Mouse (Mus musculus) Patski (cell line): ENCODE data around the gene Rpl9-ps6. TPM values are rescaled to one million over a fixed set of nuclear protein-coding genes. Genes with fewer than 3 reads are reported as not detected.
"Not testable (repeated sequence)": the region's sequence is repeated elsewhere in the genome, so short reads cannot be mapped to it uniquely, and the experiment has no call there.

Source experiments
- ATAC-seq: fragments of 100-300 bp; one replicate; pipeline ENCODE4 v1.8.0; 2021
- CTCF ChIA-PET: fragments of 350-600 bp; sonication (Branson Sonifier 250); formaldehyde crosslinking; loops from one replicate; lab custom pipeline; 2022; ENCODE audit warnings: inconsistent platforms; lab: Charles Lee
- POLR2A ChIA-PET: fragments of 350-600 bp; sonication (Branson Sonifier 250); formaldehyde crosslinking; loops from one replicate; lab custom pipeline; 2022; ENCODE audit warnings: antibody characterized with exemption, inconsistent platforms; lab: Charles Lee
- DNase-seq: peaks from one replicate; pipeline ENCODE4 v3.0.0-alpha.2; 2011; ENCODE audit warnings: low read depth, low spot score
- H3K27me3 ChIP-seq: fragments of 371-371 bp; one replicate; pipeline ENCODE4 v1.5.1; 2021
- CTCF ChIP-seq: fragments of 100-300 bp; IDR thresholded peaks from one replicate; pipeline ENCODE4 v1.5.1; 2021
- in situ Hi-C: fragments of 300-500 bp; cut with MboI; formaldehyde crosslinking; loops from 3 replicates; pipeline ENCODE4 v1.11.1; 2018; ENCODE audit warnings: low pct_unique_long_range_greater_than_20kb, mixed read lengths
- polyA plus RNA-seq: library from polyadenylated mRNA; unstranded; gene quantifications from one replicate; pipeline ENCODE4 v1.2.3, GENCODE M21; 2021

Rpl9-ps6 gene
- polyA plus RNA-seq, 1 experiment from 2014 or later, result 38.9 TPM

DNA sequence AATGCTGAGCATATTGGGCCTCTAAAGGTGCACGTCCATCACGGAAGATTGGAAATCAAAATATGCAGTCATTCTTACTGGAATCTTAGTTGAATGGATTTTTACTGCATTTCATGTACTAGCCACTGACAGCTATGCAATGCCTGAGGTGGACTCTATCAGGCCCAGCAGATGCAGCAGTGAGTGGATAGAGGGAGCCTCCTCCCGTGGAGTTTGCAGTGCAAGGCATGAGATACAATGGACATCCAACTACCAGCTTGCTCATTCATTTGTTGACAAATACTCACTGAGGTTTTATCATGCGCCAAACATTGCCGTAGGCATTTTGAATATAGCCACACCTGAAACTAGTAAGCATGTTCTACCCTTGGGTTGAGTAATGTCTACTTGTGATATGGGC, 947 bp upstream of the Rpl9-ps6 start:
- no peak for TF ChIP-seq CTCF
- ChIA-PET POLR2A (no interaction called here), CTCF (interaction anchor here (0.6 to 1.2 kb wide), 2 partner anchors 12 to 15 kb away, joined by 3 to 4 read pairs; no protein-coding TSS in a partner anchor)
- no peak for ATAC-seq
- peaks cover 17% of the 10 kb centered on the region for H3K27me3 ChIP-seq
- DNase-seq, result no peak
- in situ Hi-C loops, result no loop called here

DNA sequence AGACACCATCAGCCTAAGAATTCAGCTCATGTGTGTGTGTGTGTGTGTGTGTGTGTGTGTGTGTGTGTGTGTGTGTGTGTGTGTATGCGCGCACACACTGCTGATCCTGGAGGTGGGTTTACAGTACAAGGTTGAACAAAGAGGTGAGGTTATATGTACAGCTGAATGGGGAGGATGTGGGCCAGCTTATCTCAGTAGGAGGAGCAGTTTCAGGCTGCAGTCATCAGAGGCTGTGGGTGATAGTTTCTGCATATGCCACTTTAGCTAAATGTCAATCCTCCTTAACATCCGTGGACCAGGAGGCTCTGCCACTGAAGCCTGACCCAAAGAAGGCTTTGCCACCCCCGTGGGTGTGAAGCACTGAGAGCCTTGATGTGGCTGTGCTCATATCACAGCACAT, 1.1 kb downstream of the Rpl9-ps6 start:
- DNase-seq (no peak), ATAC-seq (no peak)
- ChIA-PET POLR2A (interaction anchor here (0.7 kb wide), 1 partner anchor 66 kb away, joined by 3 read pairs; no protein-coding TSS in a partner anchor), CTCF (no interaction called here)
- H3K27me3 ChIP-seq, result peaks cover 14% of the 10 kb centered on the region
- in situ Hi-C loops, result no loop called here
- no peak for TF ChIP-seq CTCF

DNA sequence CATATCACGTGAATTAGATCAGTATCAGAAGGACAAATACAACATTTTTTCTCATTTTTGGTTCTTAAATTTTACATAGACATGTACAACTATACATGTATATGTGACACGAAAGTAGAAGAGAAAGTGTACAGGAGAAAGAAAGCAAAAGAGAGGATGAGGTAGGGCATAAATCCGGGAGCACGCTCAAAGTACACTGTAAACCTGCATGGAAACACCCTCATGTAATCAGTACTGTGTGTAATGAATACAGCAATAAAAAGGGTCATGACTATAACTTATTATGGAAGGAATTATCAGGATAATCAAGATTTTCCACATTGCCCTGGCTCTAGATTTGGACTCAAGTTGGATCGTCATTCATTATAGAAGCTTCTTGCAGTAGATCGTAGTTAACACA, 3.3 kb downstream of the Rpl9-ps6 start:
- ChIA-PET CTCF (interaction anchor here (1.6 kb wide), 1 partner anchor 18 kb away, joined by 3 read pairs; no protein-coding TSS in a partner anchor), POLR2A (no interaction called here)
- TF ChIP-seq CTCF, result no peak
- DNase-seq, result no peak
- peaks cover 17% of the 10 kb centered on the region for H3K27me3 ChIP-seq
- no peak for ATAC-seq
- in situ Hi-C loops, result no loop called here

DNA sequence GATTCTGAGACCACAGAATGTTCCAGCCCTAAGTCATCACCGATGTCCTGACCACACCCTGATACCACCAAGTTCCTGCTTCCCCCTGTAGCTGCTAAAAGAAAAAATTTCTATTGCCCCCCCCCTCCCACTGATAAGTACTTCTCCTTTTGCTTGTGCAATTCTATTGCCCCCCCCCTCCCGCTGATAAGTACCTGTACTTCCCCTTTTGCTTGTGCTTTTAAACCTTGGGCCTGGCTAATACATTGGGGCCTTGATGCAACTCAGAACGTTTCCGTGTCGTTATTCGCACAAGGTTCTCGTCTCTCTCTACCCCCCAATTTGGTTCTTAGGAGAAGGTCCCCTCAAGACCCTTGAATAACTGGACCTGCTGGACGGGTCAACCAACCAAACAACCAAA, 8.7 kb downstream of the Rpl9-ps6 start:
- DNase-seq, CTCF ChIA-PET, ATAC-seq, in situ Hi-C loops, POLR2A ChIA-PET: not testable (repeated sequence)
- H3K27me3 ChIP-seq, result peaks cover 12% of the 10 kb centered on the region

DNA sequence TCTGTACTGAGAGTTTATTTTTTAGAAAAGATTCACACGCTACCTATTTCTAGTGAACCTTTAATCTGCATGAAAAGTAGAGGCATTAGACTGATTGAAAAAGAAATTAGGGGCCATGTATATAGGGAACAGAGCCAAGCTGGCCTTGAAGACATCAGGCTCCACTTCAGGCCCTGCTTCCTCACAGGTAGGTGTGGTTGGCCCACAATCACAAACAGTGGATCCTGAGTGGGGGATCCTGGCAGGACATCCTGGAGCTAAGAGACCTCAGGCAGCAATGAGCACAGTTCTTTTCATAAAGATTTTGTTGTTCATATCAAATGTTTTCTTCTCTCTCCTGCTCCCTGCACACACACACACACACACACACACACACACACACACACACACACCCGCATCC, 9.6 kb downstream of the Rpl9-ps6 start:
- in situ Hi-C loops, result no loop called here
- DNase-seq, result no peak
- ChIA-PET CTCF (no interaction called here), POLR2A (no interaction called here)
- H3K27me3 ChIP-seq, result peaks cover 12% of the 10 kb centered on the region
- no peak for TF ChIP-seq CTCF
- no peak for ATAC-seq

DNA sequence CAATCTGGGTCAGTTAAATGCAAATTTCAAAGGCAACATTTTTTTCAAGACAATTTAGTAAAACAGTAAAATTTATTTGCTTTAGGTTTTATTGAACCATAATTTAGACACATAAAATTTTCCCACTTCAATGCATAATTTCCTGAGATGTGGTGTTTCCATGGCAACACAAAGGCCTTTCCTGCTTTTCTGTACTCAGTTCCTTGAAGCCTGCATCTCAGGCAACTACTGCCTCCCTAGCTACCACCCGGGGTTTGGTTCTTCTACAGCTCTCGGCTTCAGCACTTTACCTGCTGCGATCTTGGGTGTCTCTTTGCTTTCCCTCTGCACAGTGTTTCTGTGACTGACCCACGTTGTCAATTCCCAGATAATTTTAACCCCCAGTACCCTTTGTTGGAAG, 14.1 kb downstream of the Rpl9-ps6 start:
- no peak for TF ChIP-seq CTCF
- ChIA-PET CTCF (interaction anchor here (1.0 kb wide), 1 partner anchor 15 kb away, joined by 3 read pairs; no protein-coding TSS in a partner anchor), POLR2A (no interaction called here)
- ATAC-seq (no peak), DNase-seq (no peak)
- in situ Hi-C loops, result no loop called here
- peaks cover 20% of the 10 kb centered on the region for H3K27me3 ChIP-seq

DNA sequence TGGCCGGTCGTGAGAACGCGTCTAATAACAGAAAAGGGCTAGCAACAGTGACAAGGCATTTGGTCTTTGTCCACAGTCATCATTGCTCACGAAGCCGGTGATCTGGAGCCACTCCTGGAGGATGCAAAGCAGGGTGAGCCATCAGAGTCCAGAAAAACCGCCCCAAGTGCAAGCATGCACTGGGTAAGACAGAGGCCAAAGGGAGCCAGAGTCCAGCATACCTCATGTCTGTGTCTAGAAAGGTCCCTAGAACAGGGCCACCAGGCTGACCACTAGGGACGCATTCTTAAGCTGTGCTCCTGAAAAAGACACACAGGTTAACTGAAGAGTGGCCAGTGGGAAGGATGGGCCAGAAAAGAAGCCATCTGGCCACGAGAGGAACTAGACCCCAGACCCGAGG, 17.4 kb downstream of the Rpl9-ps6 start:
- in situ Hi-C loops, result no loop called here
- POLR2A ChIA-PET, result no interaction called here
- CTCF ChIA-PET, result no interaction called here
- no peak for TF ChIP-seq CTCF
- DNase-seq (no peak), ATAC-seq (no peak)
- H3K27me3 ChIP-seq, result peaks cover 13% of the 10 kb centered on the region

DNA sequence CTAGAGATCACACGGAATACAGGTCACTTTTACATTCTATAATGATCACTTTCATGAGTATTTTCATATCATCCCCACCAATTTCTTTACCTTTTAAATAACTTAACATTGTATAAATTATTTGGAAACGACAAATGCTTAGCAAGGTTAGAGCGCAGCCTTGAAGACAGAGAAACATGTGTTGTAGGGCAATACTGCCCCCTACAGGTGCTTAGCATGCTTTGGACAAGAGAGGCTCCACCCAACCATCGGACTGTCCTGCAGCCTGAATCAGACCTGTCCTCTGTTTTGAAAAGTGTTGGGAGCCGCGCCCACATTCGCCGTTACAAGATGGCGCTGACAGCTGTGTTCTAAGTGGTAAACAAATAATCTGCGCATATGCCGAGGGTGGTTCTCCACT, 24.8 kb downstream of the Rpl9-ps6 start:
- ATAC-seq, result no peak
- TF ChIP-seq CTCF, result peak; percentile 34
- POLR2A ChIA-PET, result no interaction called here
- in situ Hi-C loops, result no loop called here
- H3K27me3 ChIP-seq, result no peaks in the 10 kb centered on the region
- DNase-seq, result no peak
- CTCF ChIA-PET, result no interaction called here

DNA sequence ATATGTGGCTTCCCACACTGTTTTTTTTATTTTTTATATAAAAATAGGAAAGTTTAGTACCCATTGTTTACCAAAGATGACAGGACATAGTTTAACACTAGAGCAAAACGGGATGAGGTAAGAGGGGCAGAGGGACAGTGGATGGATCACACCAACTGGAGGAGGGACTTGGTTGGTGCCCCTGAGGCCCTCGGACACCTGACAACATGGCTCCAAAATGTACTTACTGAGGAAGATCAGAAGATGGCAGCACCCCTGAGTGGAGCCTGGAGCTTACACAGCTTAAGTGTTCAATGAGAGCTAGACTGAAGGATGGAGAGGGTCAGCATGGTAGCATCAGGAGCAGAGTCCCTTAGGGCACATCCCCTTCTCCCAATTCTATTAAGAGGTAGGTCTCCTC, 27.0 kb downstream of the Rpl9-ps6 start:
- in situ Hi-C loops, result no loop called here
- CTCF ChIA-PET, result interaction anchor here (1.4 kb wide), 1 partner anchor 9 kb away, joined by 4 read pairs; no protein-coding TSS in a partner anchor
- POLR2A ChIA-PET, result interaction anchor here (0.7 kb wide), 1 partner anchor 363 kb away, joined by 3 read pairs; no protein-coding TSS in a partner anchor
- ATAC-seq (no peak), DNase-seq (no peak)
- peaks cover 11% of the 10 kb centered on the region for H3K27me3 ChIP-seq
- TF ChIP-seq CTCF, result no peak

DNA sequence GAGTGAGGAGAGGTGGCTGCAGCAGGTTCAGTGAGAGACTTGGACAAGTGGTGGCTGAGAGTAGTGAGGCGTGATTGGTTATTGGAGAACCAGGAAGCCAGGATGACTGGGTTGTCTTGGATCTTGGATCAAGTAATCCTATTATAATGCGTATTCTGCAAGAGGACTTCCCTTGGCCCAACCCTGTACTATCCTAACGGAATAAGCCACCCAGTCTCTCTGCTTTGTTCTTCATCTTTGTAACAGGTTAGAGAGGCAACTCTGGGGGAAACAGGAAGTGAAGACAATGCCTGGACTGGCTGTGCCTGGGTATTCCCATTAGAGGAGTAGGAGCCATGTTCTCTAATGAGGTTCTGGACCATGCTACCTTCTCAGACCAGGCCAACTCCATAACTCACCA, 40.5 kb downstream of the Rpl9-ps6 start:
- peaks cover 7% of the 10 kb centered on the region for H3K27me3 ChIP-seq
- ATAC-seq (no peak), DNase-seq (no peak)
- ChIA-PET CTCF (no interaction called here), POLR2A (no interaction called here)
- TF ChIP-seq CTCF, result no peak
- in situ Hi-C loops, result no loop called here

DNA sequence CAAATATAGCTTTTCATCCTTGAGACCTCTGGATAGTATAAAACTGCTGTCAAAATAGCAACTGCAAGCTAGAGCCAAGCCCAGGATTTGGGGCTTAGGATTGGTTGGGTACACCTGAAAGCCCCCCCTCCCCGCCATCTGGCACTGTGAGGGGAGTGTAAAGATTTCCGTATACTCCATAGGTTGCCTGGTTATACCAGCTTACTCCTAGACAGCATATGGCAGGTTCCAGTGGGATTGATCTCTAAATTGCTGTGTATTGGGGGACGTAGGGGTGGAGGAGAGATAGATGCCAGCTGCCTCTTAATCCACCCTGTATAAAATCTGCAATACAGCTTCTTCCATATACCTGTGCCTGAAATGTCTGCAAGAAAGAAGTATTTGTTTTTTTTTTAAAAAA, 41.7 kb downstream of the Rpl9-ps6 start:
- ChIA-PET CTCF (no interaction called here), POLR2A (no interaction called here)
- in situ Hi-C loops, result no loop called here
- no peak for TF ChIP-seq CTCF
- DNase-seq, result no peak
- H3K27me3 ChIP-seq, result peaks cover 5% of the 10 kb centered on the region
- ATAC-seq, result no peak

DNA sequence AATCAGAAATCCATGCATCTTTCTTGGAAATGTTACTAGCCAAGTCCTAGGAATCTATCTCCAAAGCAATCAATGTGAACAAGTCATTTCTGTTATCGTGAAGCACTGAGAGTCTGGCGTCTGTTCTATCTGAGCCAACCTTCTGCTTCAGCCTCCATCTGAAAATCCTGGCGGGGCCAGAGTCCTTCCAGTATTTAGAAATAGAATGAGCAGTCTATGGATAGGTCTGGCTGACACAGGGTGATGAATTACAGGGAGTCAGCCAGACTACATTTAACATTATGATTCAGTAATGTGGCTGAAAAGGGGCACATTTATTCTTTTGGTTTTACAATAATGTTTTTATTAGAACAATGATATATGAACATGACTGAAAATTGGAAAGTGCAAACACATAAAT, 47.3 kb downstream of the Rpl9-ps6 start:
- no peak for DNase-seq
- in situ Hi-C loops, result no loop called here
- ChIA-PET POLR2A (no interaction called here), CTCF (no interaction called here)
- no peak for TF ChIP-seq CTCF
- peaks cover 3% of the 10 kb centered on the region for H3K27me3 ChIP-seq
- no peak for ATAC-seq
